Mouse (Mus musculus) spleen, postnatal 0 days (tissue): ENCODE data around the gene Zcchc18. TPM values are rescaled to one million over a fixed set of nuclear protein-coding genes. Genes with fewer than 3 reads are reported as not detected.

ENCODE experiments used
- polyA plus RNA-seq: library from polyadenylated mRNA; unstranded; fragments of >200 nt; fragmentation: Nextera tagmentation; extraction: Ambion mirVana; gene quantifications from 2 replicates; pipeline ENCODE4 v1.2.1, GENCODE M21; 2015

Zcchc18 gene
- polyA plus RNA-seq, result 0.42 and 0.71 TPM in 2 replicates

DNA sequence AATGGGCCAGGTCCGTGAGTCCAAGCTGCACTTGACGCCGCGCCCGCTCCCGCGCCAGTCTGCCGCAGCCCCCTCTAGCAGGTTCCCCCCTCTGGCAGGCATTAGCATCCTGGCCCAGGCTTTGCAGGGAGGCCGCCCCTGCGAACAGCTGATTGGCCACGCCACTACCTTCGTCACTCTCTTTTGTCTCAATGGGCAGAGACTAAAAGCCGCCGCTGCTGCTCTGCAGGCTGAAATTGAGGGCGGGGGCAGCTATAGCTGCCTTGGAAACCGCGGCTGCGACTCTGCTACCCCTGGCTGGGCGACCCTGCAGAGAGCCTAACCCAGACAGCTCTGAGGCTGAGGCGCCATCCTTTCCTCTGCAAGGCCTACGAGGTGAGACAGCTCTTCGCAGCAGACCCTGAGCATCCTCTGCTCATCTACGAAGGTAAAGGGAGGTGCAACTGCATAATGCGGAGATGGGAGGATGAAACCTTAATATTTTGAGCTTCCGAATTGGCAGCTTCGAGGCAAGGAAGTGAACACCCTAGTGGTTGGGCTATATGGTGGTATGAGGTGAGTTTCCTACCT is at the start of gene Zcchc18:
Gene Zcchc18 (plus strand): TSS at position 178 of the 570 bp plus-strand sequence.

DNA sequence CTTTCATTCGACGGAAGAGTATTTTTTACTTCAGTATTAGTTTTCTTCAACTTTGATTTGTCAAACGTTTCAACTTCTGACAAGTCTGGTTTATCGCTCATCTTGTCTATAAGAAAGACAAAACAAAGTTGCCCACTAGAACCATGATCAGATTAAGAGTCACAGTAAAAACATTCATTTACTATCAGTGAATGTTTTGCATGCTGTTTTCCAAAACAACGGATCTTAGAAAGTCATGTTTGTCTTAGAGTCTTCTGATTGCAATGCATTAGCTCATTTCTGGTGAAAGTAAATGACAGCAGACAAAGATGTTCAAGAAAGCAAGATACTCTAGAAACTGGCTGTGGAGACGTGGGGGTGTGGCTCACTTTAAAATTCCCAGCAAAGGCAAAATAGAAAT is 17.6 kb upstream of the Zcchc18 start, which contains the start of gene Tmsb15b2:
Gene Tmsb15b2 (minus strand): TSS at position 101 of the 400 bp plus-strand sequence.

DNA sequence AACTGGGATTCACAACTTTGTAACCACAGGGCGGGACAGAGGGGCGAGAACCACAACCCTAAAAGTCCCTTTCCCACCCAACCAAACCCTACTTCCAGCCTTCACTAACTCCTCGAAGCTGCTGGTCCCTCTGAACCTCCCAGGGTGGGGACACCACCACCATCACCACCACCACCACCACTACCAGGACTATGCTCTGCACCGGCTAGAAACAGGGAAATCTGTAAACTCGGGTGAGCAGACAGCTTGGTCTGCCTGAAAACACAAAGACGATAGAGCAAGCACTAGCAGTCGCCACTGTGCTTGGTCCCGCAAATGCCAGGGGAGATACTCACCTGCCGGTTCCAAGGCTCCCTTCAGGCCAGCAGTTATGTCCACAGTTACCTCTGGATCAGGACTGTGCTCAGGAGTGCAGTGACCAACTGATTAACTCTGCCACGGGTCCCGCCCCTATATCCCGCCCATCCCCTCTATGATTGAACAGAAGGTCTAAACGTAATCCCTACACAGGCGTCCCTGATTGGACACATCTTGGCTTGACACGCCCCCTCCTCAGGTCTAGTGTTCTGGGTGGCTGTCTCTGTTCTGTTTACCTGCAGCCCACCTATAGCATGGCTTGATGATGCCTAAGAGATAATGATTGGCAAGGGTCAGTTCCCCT is 16.4 kb upstream of the Zcchc18 start, which contains the start of the genes Tmsb15l and Tmsb15b1:
Gene Tmsb15l (minus strand): TSS at position 446 of the 661 bp plus-strand sequence.
Gene Tmsb15b1 (minus strand): TSS at position 451 of the 661 bp plus-strand sequence.

DNA sequence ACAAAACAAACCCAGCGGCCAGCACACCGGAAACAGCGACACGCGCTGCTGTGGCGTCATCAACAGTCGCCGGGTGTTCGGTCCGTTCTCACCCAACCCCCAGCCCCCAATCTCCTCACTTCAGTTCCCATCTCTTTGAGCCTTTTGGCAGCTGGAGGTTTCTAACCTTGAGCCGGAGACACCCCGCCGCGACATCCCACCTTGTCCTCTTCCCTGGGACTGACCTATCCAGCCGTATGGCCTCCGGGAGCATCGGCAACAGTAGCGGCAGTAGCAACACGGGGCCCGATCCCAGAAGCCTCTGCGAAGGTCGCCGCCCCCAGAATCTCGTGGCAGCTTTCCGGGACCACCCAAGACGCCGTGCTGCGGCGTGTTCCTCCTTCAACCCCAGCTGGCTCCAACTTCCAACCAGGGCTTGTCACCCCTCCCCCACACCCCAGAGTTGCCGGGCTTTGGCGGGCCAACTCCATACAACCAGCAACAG is 45.1 kb downstream of the Zcchc18 start, which contains the start of gene Slc25a53:
Gene Slc25a53 (minus strand): TSS at position 303 of the 484 bp plus-strand sequence.

Other genes with a start within 250 kb of the Zcchc18 start
- gene Morf4l2, start 249.5 kb upstream of the Zcchc18 start, polyA plus RNA-seq, result 193 and 199 TPM in 2 replicates
- not detected in 2 replicates for gene Glra4, start 213.0 kb upstream of the Zcchc18 start, polyA plus RNA-seq
- 0.97 and 1.0 TPM in 2 replicates for gene Plp1, start 170.5 kb upstream of the Zcchc18 start, polyA plus RNA-seq
- gene Rab9b, start 124.4 kb upstream of the Zcchc18 start, polyA plus RNA-seq, result not detected in 2 replicates
- not detected in 2 replicates for gene H2bfm, start 65.8 kb upstream of the Zcchc18 start, polyA plus RNA-seq
- 9.6 and 10.8 TPM in 2 replicates for gene Tmsb15b2, start 17.7 kb upstream of the Zcchc18 start, polyA plus RNA-seq
- 0.90 and 1.7 TPM in 2 replicates for gene Tmsb15l, start 16.3 kb upstream of the Zcchc18 start, polyA plus RNA-seq
- 9.5 and 12.9 TPM in 2 replicates for gene Tmsb15b1, start 16.3 kb upstream of the Zcchc18 start, polyA plus RNA-seq
- 5.1 and 5.5 TPM in 2 replicates for gene Slc25a53, start 45.1 kb downstream of the Zcchc18 start, polyA plus RNA-seq
- 1.6 and 2.1 TPM in 2 replicates for gene Fam199x, start 56.4 kb downstream of the Zcchc18 start, polyA plus RNA-seq
- not detected in 2 replicates for gene Esx1, start 128.9 kb downstream of the Zcchc18 start, polyA plus RNA-seq